Mouse (Mus musculus) CH12.LX (cell line): ENCODE measurements around the gene Kncn. TPM values are rescaled to one million over a fixed set of nuclear protein-coding genes. Genes with fewer than 3 reads are reported as not detected.

Experiments
- DNase-seq: peaks from one replicate; pipeline ENCODE4 v3.0.0-alpha.2; 2013; ENCODE audit errors: extremely low read depth
- H3K27ac ChIP-seq: 2 replicates; pipeline ENCODE4 v1.5.1; 2012; ENCODE audit warnings: low read depth, mild to moderate bottlenecking, control low read depth, moderate library complexity; ENCODE audit not compliant: insufficient read depth
- H3K27me3 ChIP-seq: replicated peaks from 2 replicates; pipeline ENCODE3; 2012; ENCODE audit warnings: inconsistent platforms
- H3K36me3 ChIP-seq, 2 experiments: replicated peaks in 1 of 2; 2 replicates each; pipeline versions ENCODE3 to v1.6.1; 2012; ENCODE audit warnings: inconsistent platforms in 1 of 2, low read length in 1 of 2, mild to moderate bottlenecking in 1 of 2, mixed read lengths in 1 of 2, moderate library complexity in 1 of 2; ENCODE audit not compliant: control insufficient read depth in 1 of 2, insufficient read depth in 1 of 2
- H3K4me1 ChIP-seq, 2 experiments: 2 replicates each; pipeline ENCODE4 v1.6.1; 2012; ENCODE audit warnings: inconsistent platforms in 1 of 2, moderate library complexity in 1 of 2; ENCODE audit not compliant: insufficient read depth in 2 of 2, control insufficient read depth in 1 of 2
- H3K4me2 ChIP-seq: 2 replicates; pipeline ENCODE4 v1.6.1; 2012; ENCODE audit warnings: low read depth, mild to moderate bottlenecking, control low read depth; ENCODE audit not compliant: poor library complexity, insufficient read depth, severe bottlenecking
- H3K4me3 ChIP-seq, 3 experiments: fragments of 150-350 bp in 1 of 3; sonication (generic) in 1 of 3; replicated peaks in 1 of 3; 2 replicates each; pipeline versions ENCODE3 to v1.5.1; 2011 to 2012; ENCODE audit warnings: low read depth in 2 of 3, low read length in 2 of 3, mild to moderate bottlenecking in 2 of 3, moderate library complexity in 2 of 3, control low read depth in 1 of 3, improper control_type of control experiment in 1 of 3, inconsistent platforms in 1 of 3, mixed read lengths in 1 of 3; ENCODE audit not compliant: poor library complexity in 1 of 3
- H3K79me2 ChIP-seq: replicated peaks from 2 replicates; pipeline ENCODE4 v1.6.1; 2012; ENCODE audit warnings: mild to moderate bottlenecking, moderate library complexity; ENCODE audit not compliant: control insufficient read depth, poor library complexity, insufficient read depth, severe bottlenecking; ENCODE audit errors: extremely low read depth
- H3K9ac ChIP-seq: 2 replicates; pipeline ENCODE4 v1.6.1; 2012; ENCODE audit warnings: low read depth, mild to moderate bottlenecking, control low read depth, moderate library complexity; ENCODE audit not compliant: insufficient read depth
- H3K9me3 ChIP-seq: replicated peaks from 2 replicates; pipeline ENCODE3; 2012; ENCODE audit warnings: low read length, inconsistent platforms, mixed read lengths
- CHD1 ChIP-seq: IDR thresholded peaks from 2 replicates; pipeline ENCODE4 v1.6.1; 2012; ENCODE audit warnings: low read depth, low read length, improper control_type of control experiment, inconsistent platforms
- CHD2 ChIP-seq: IDR thresholded peaks from 2 replicates; pipeline ENCODE4 v1.6.1; 2011; ENCODE audit warnings: low read length, improper control_type of control experiment
- ETS1 ChIP-seq: conservative IDR thresholded peaks from 2 replicates; pipeline ENCODE4 v1.6.1; 2012; ENCODE audit warnings: low read depth, mild to moderate bottlenecking, inconsistent platforms, low read length, improper control_type of control experiment, moderate library complexity
- HCFC1 ChIP-seq: IDR thresholded peaks from 2 replicates; pipeline ENCODE4 v1.6.1; 2012; ENCODE audit warnings: low read depth, mild to moderate bottlenecking, inconsistent platforms, low read length, improper control_type of control experiment
- IRF4 ChIP-seq: IDR thresholded peaks from 2 replicates; pipeline ENCODE4 v1.6.1; 2014; ENCODE audit warnings: low read depth, mild to moderate bottlenecking, inconsistent platforms, low read length, improper control_type of control experiment
- JUN ChIP-seq: IDR thresholded peaks from 2 replicates; pipeline ENCODE4 v1.6.1; 2011; ENCODE audit warnings: low read depth, mild to moderate bottlenecking, low read length, improper control_type of control experiment, moderate library complexity; ENCODE audit not compliant: insufficient read depth
- MAFK ChIP-seq: IDR thresholded peaks from 2 replicates; pipeline ENCODE4 v1.6.1; 2011; ENCODE audit warnings: low read length, improper control_type of control experiment; ENCODE audit not compliant: insufficient replicate concordance
- MAX ChIP-seq: IDR thresholded peaks from 2 replicates; pipeline ENCODE4 v1.6.1; 2011; ENCODE audit warnings: low read length, improper control_type of control experiment
- MYC ChIP-seq: IDR thresholded peaks from 2 replicates; pipeline ENCODE4 v1.6.1; 2011; ENCODE audit warnings: low read depth, mild to moderate bottlenecking, improper control_type of control experiment, low read length
- NELFE ChIP-seq: IDR thresholded peaks from 2 replicates; pipeline ENCODE4 v1.6.1; 2011; ENCODE audit warnings: low read depth, low read length, improper control_type of control experiment
- NRF1 ChIP-seq: IDR thresholded peaks from 2 replicates; pipeline ENCODE4 v1.6.1; 2014; ENCODE audit warnings: low read depth, mild to moderate bottlenecking, inconsistent platforms, low read length, improper control_type of control experiment, moderate library complexity
- PAX5 ChIP-seq: IDR thresholded peaks from 2 replicates; pipeline ENCODE4 v1.6.1; 2012; ENCODE audit warnings: low read length, inconsistent platforms, mixed read lengths
- RCOR1 ChIP-seq: conservative IDR thresholded peaks from 2 replicates; pipeline ENCODE4 v1.6.1; 2012; ENCODE audit warnings: low read depth, mild to moderate bottlenecking, inconsistent platforms, low read length, improper control_type of control experiment
- SIN3A ChIP-seq: IDR thresholded peaks from 2 replicates; pipeline ENCODE4 v1.6.1; 2012; ENCODE audit warnings: low read length, improper control_type of control experiment, inconsistent platforms
- SMC3 ChIP-seq: IDR thresholded peaks from 2 replicates; pipeline ENCODE4 v1.6.1; 2011; ENCODE audit warnings: low read depth, low read length, improper control_type of control experiment
- TCF12 ChIP-seq: IDR thresholded peaks from 2 replicates; pipeline ENCODE4 v1.6.1; 2014; ENCODE audit warnings: low read depth, mild to moderate bottlenecking, inconsistent platforms, low read length, improper control_type of control experiment
- UBTF ChIP-seq: IDR thresholded peaks from 2 replicates; pipeline ENCODE4 v1.6.1; 2012; ENCODE audit warnings: low read depth, mild to moderate bottlenecking, inconsistent platforms, low read length, improper control_type of control experiment, moderate library complexity
- USF2 ChIP-seq: conservative IDR thresholded peaks from 2 replicates; pipeline ENCODE4 v1.6.1; 2011; ENCODE audit warnings: low read depth, low read length, improper control_type of control experiment
- ZC3H11A ChIP-seq: IDR thresholded peaks from 2 replicates; pipeline ENCODE4 v1.6.1; 2012; ENCODE audit warnings: low read depth, mild to moderate bottlenecking, inconsistent platforms, low read length, improper control_type of control experiment
- ZKSCAN1 ChIP-seq: IDR thresholded peaks from 2 replicates; pipeline ENCODE4 v1.6.1; 2012; ENCODE audit warnings: low read depth, inconsistent platforms, low read length, improper control_type of control experiment, borderline replicate concordance
- ZMIZ1 ChIP-seq: IDR thresholded peaks from 2 replicates; pipeline ENCODE4 v1.6.1; 2012; ENCODE audit warnings: low read depth, mild to moderate bottlenecking, inconsistent platforms, low read length, improper control_type of control experiment
- ZNF384 ChIP-seq: IDR thresholded peaks from 2 replicates; pipeline ENCODE4 v1.6.1; 2012; ENCODE audit warnings: low read depth, low read length, improper control_type of control experiment, inconsistent platforms
- dilution Hi-C: fragments of 300-500 bp; cut with MboI; formaldehyde crosslinking; loops from 2 replicates; pipeline ENCODE4 v1.14.3; 2020; ENCODE audit warnings: low sequenced_read_pairs; ENCODE audit not compliant: extremely low pct_unique_long_range_greater_than_20kb, extremely low pct_ligation_motif_present
- in situ Hi-C: fragments of 300-500 bp; cut with MboI; formaldehyde crosslinking; loops from 3 replicates; pipeline ENCODE4 v1.14.3; 2019; ENCODE audit warnings: low sequenced_read_pairs, low pct_ligation_motif_present, low pct_unique_long_range_greater_than_20kb, mixed read lengths
- polyA plus RNA-seq: library from polyadenylated mRNA; unstranded; fragments of >175 nt; gene quantifications from 2 replicates; pipeline ENCODE4 v1.2.1, GENCODE M21; 2012; ENCODE audit warnings: low read depth; ENCODE audit not compliant: insufficient read length
- total RNA-seq, 2 experiments: library from RNA; depleted of rRNA; stranded (reverse); fragments of 300-350 nt in 1 of 2; fragments of >200 nt in 1 of 2; gene quantifications; 2 replicates each; pipeline ENCODE4 v1.2.3; 2012 to 2014

Gene Kncn
- total and polyA plus RNA-seq, 3 experiments: not detected

DNA sequence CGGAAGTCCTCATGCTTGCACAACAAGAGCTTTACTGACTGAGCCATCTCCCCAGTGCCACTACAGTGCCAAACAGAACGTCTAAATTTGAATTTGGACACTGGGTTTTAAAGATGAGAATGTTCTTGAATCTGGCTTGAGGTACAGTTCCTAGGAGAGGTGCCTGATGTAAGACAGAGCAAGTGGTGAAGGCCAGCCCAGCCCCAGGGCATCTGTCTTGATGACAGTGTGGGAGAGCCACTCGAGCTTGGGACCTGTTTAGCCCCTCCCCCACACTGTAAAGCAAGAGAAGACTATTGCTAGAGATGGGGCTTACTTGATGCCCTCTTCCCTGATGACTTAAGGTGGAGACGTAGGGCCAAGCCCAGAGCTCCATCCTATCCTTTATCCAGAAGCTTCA, 2.0 kb upstream of the Kncn start:
- DNase-seq: no peak
- H3K4me3 ChIP-seq: no peak overlapping the region
- no peak overlapping the region for H3K27ac ChIP-seq
- H3K79me2 ChIP-seq: no peaks in the 10 kb centered on the region
- peaks cover 14 to 31% of the 10 kb centered on the region in 2 experiments for H3K36me3 ChIP-seq
- H3K4me1 ChIP-seq: no peaks in the 10 kb centered on the region
- TF ChIP-seq ETS1: no peak
- TF ChIP-seq NRF1: no peak
- no peak for TF ChIP-seq NELFE
- no peak for TF ChIP-seq RCOR1
- TF ChIP-seq ZKSCAN1: no peak
- no peak for TF ChIP-seq USF2
- no peak for TF ChIP-seq ZNF384
- no peak for TF ChIP-seq ZMIZ1
- no peak for TF ChIP-seq HCFC1
- no peak for TF ChIP-seq ZC3H11A
- TF ChIP-seq MAX: no peak
- no peak for TF ChIP-seq PAX5
- TF ChIP-seq JUN: no peak
- no peaks in the 10 kb centered on the region for H3K9me3 ChIP-seq
- H3K27me3 ChIP-seq: peaks cover 25% of the 10 kb centered on the region
- dilution Hi-C loops: no loop called here
- in situ Hi-C loops: no loop called here
- H3K4me2 ChIP-seq: no peak overlapping the region
- H3K9ac ChIP-seq: no peak overlapping the region

DNA sequence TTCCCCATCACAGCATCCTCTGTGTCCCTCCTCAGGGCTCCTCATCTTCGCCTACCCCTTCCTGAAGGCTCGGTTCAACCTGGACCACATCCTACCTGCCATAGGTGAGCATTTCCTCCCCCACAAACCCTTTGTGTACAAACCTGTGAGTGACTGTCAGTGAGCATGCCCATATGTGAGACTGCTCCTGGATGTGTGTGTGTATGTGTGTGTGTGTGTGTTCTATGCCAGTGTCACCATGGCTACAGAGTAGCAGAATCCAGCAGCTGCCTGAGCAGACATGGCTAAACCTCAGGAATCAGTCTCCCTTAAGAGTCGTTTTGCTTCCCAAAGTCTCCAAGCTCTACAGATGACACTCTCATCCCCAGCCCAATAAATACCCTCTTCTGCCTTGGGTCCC, 1.6 kb downstream of the Kncn start:
- Histone ChIP-seq H3K27ac (no peak overlapping the region), H3K36me3 (no peaks in the 10 kb centered on the region), H3K4me1 (no peaks in the 10 kb centered on the region; a peak in 1 of 4 replicates), H3K79me2 (no peaks in the 10 kb centered on the region), H3K27me3 (peaks cover 59% of the 10 kb centered on the region), H3K9me3 (no peaks in the 10 kb centered on the region), H3K4me3 (no peak overlapping the region), H3K9ac (no peak overlapping the region), H3K4me2 (no peak overlapping the region)
- TF ChIP-seq NRF1 (no peak), UBTF (no peak), CHD2 (no peak), MYC (no peak), CHD1 (no peak), ZMIZ1 (no peak), MAX (no peak), TCF12 (no peak), SIN3A (no peak), PAX5 (no peak), SMC3 (no peak), IRF4 (no peak), USF2 (no peak), MAFK (no peak), ZKSCAN1 (no peak)
- DNase-seq: no peak
- in situ Hi-C loops: no loop called here
- dilution Hi-C loops: no loop called here
